Mouse (Mus musculus) midbrain, postnatal 0 days (tissue): ENCODE results near the gene Irak1bp1. TPM values are rescaled to one million over a fixed set of nuclear protein-coding genes. Genes with fewer than 3 reads are reported as not detected.
A peak's percentile ranks its signal among the peaks of the same experiment; 100 is the strongest.

Source experiments
- ATAC-seq: fragments of 200-750 bp; cut with Nextera tagmentation; 2 replicates; pipeline ENCODE4 v1.8.0; 2017; ENCODE audit warnings: moderate number of reproducible peaks, mild to moderate bottlenecking, moderate TSS enrichment, moderate library complexity; ENCODE audit not compliant: low FRiP score
- DNase-seq: peaks from one replicate; pipeline ENCODE4 v3.0.0-alpha.2; 2015; ENCODE audit warnings: low spot score
- H3K27ac ChIP-seq: fragments of 300-500 bp; sonication (generic); 2 replicates; pipeline ENCODE4 v1.5.1; 2014; ENCODE audit warnings: low read depth, mild to moderate bottlenecking, low read length, mixed read lengths
- H3K27me3 ChIP-seq: fragments of 300-500 bp; sonication (generic); 2 replicates; pipeline ENCODE4 v1.6.1; 2014; ENCODE audit warnings: low read length, control low read depth, mixed read lengths; ENCODE audit not compliant: insufficient read depth
- H3K36me3 ChIP-seq: fragments of 300-500 bp; sonication (generic); 2 replicates; pipeline ENCODE4 v1.6.1; 2014; ENCODE audit warnings: low read length, control low read depth, mixed read lengths; ENCODE audit not compliant: insufficient read depth
- H3K4me1 ChIP-seq: fragments of 300-500 bp; sonication (generic); 2 replicates; pipeline ENCODE4 v1.6.1; 2014; ENCODE audit warnings: mild to moderate bottlenecking, control low read depth, antibody characterized with exemption, low read length, mixed read lengths; ENCODE audit not compliant: insufficient read depth
- H3K4me2 ChIP-seq: fragments of 300-500 bp; sonication (generic); 2 replicates; pipeline ENCODE4 v1.6.1; 2014; ENCODE audit warnings: low read depth, mild to moderate bottlenecking, low read length, mixed read lengths; ENCODE audit not compliant: poor library complexity, severe bottlenecking
- H3K4me3 ChIP-seq: fragments of 300-500 bp; sonication (generic); 2 replicates; pipeline ENCODE4 v1.5.1; 2014; ENCODE audit warnings: low read depth, mild to moderate bottlenecking, low read length, moderate library complexity
- H3K9ac ChIP-seq: fragments of 300-500 bp; sonication (generic); replicated peaks from 2 replicates; pipeline ENCODE4 v1.6.1; 2014; ENCODE audit warnings: mild to moderate bottlenecking, low read length, moderate library complexity, mixed read lengths; ENCODE audit not compliant: poor library complexity, severe bottlenecking
- H3K9me3 ChIP-seq: fragments of 300-500 bp; sonication (generic); 2 replicates; pipeline ENCODE4 v1.6.1; 2016; ENCODE audit warnings: low read length, control low read depth
- CTCF ChIP-seq: IDR thresholded peaks from 2 replicates; pipeline ENCODE4 v1.5.1; 2016; ENCODE audit warnings: antibody characterized with exemption, mild to moderate bottlenecking
- WGBS: fragments of 180-500 bp; shearing (Covaris S2); extraction: QIAGEN DNeasy Blood & Tissue Kit; methylation state at CpG from one replicate; pipeline ENCODE4 v1.1.7; 2014; 5-methylcytosine and 5-hydroxymethylcytosine counted together
- polyA plus RNA-seq: library from polyadenylated mRNA; unstranded; fragments of >200 nt; fragmentation: Nextera tagmentation; extraction: Ambion mirVana; gene quantifications from 2 replicates; pipeline ENCODE4 v1.2.1, GENCODE M21; 2015
- total RNA-seq: library from RNA; depleted of rRNA; stranded (reverse); fragments of >200 nt; gene quantifications from 2 replicates; pipeline ENCODE4 v1.2.3, GENCODE M21; 2014; rRNA removed

Gene Irak1bp1
- total and polyA plus RNA-seq, 2 experiments from 2014 or later, result 22.0 to 48.2 TPM

GRCm38 (mm10) chr9:82861775-82862430 lies 32.6 kb downstream of the Irak1bp1 start:
- H3K27ac ChIP-seq, result no peak overlapping the region
- 90% methylated on average over 3 of the region's 3 CpGs for WGBS
- DNase-seq, result no peak

DNA sequence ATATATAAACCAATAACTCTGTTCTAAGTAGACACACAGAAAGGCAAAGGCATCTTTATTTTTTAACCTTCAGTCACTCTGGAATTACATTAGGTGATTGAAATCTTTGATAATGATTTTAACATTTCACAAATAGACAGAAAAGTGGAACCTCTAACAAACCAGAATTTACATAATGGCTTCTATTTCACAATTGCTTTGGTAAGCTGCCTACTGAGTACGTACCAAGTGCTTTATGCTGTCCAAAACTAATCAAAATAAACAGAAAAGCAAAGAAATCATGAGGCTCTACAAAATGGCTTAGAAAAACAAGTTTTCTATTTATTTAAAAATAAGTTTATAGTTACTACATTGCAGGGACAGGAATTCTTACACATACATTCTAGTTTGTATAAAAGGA lies 36.8 kb downstream of the Irak1bp1 start:
- H3K4me2 ChIP-seq, result no peak overlapping the region
- no peak for ATAC-seq
- H3K4me1 ChIP-seq, result no peaks in the 10 kb centered on the region
- no peak overlapping the region for H3K9ac ChIP-seq
- no peak for DNase-seq
- H3K9me3 ChIP-seq, result no peaks in the 10 kb centered on the region
- H3K27ac ChIP-seq, result no peak overlapping the region
- 82% methylated on average over 1 of the region's 1 CpGs for WGBS
- TF ChIP-seq CTCF, result no peak
- no peaks in the 10 kb centered on the region for H3K27me3 ChIP-seq
- H3K36me3 ChIP-seq, result peaks cover 2% of the 10 kb centered on the region; the same call in 1 of the 2 replicates
- H3K4me3 ChIP-seq, result no peak overlapping the region

More at GRCm38 (mm10) chr9:82861775-82862430, 32.6 kb downstream of the Irak1bp1 start:
- no peak for TF ChIP-seq CTCF
- Histone ChIP-seq H3K4me1 (no peaks in the 10 kb centered on the region), H3K4me2 (no peak overlapping the region), H3K9ac (no peak overlapping the region), H3K9me3 (no peaks in the 10 kb centered on the region), H3K27me3 (no peaks in the 10 kb centered on the region), H3K36me3 (no peaks in the 10 kb centered on the region), H3K4me3 (no peak overlapping the region)
- ATAC-seq, result no peak

GRCm38 (mm10) chr9:82867698-82868097 lies 38.4 kb downstream of the Irak1bp1 start:
- Histone ChIP-seq H3K9ac (no peak overlapping the region), H3K27me3 (no peaks in the 10 kb centered on the region), H3K4me2 (no peak overlapping the region), H3K27ac (no peak overlapping the region), H3K4me3 (no peak overlapping the region), H3K9me3 (no peaks in the 10 kb centered on the region), H3K36me3 (peaks cover 8% of the 10 kb centered on the region), H3K4me1 (no peaks in the 10 kb centered on the region)
- no peak for TF ChIP-seq CTCF
- no peak for ATAC-seq
- 88% methylated on average over 3 of the region's 3 CpGs for WGBS
- DNase-seq, result no peak

DNA sequence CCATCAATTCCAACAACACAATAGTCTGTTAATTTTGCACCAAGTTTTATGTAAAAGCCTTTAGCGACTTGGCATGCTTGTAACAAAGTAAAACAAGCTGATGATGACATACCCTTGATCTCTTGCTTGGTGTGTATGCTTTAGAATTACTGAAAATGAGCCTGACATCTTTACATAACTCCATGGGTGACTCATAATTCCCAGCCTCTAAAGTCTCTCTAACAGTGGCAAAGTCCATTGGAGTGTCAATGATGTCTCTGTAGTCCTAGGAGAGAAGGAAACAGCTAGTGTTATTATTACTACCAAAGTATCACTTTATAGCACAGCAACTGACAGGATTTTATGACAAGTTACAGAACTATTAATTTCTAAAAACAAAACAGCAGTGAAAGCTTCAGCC lies 47.7 kb downstream of the Irak1bp1 start:
- H3K27me3 ChIP-seq, result no peaks in the 10 kb centered on the region
- TF ChIP-seq CTCF, result no peak
- DNase-seq (no peak), ATAC-seq (no peak)
- H3K27ac ChIP-seq, result no peak overlapping the region
- whole genome bisulfite sequencing, result 98% methylated on average over 1 of the region's 1 CpGs
- H3K36me3 ChIP-seq, result peaks cover 42% of the 10 kb centered on the region
- no peak overlapping the region for H3K4me2 ChIP-seq
- no peak overlapping the region for H3K4me3 ChIP-seq
- no peaks in the 10 kb centered on the region for H3K9me3 ChIP-seq
- no peaks in the 10 kb centered on the region for H3K4me1 ChIP-seq
- H3K9ac ChIP-seq, result no peak overlapping the region

GRCm38 (mm10) chr9:82884177-82884576 lies 54.8 kb downstream of the Irak1bp1 start:
- H3K27ac ChIP-seq, result no peak overlapping the region
- no peak overlapping the region for H3K4me3 ChIP-seq
- ATAC-seq (no peak), DNase-seq (no peak)
- TF ChIP-seq CTCF, result peak; percentile 40
- no peaks in the 10 kb centered on the region for H3K9me3 ChIP-seq
- no peak overlapping the region for H3K9ac ChIP-seq
- H3K36me3 ChIP-seq, result peaks cover 19% of the 10 kb centered on the region
- no peak overlapping the region for H3K4me2 ChIP-seq
- no peaks in the 10 kb centered on the region for H3K27me3 ChIP-seq
- H3K4me1 ChIP-seq, result no peaks in the 10 kb centered on the region

DNA sequence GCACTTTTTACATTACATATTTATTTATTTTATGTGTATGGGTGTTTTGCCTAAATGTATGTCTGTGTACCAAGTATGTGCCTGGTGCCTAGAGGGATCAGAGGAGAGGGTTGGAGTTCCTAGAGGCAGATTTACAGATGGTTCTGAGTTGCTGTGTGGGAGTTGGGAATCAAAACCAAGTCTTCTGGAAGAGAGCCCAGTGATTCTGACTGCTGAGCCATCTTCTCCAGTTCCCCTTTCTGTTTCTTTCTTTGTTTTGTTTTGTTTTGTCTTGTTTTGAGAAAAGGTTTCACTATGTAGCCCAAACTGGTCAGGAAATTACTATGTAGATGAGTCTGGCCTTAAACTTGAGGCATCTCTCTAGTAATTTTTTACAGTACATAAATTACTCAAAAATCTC lies 59.3 kb downstream of the Irak1bp1 start:
- no peak for DNase-seq
- Histone ChIP-seq H3K4me1 (no peaks in the 10 kb centered on the region), H3K4me2 (no peak overlapping the region), H3K9me3 (no peaks in the 10 kb centered on the region), H3K36me3 (peaks cover 12% of the 10 kb centered on the region), H3K27ac (no peak overlapping the region), H3K4me3 (no peak overlapping the region), H3K9ac (no peak overlapping the region), H3K27me3 (no peaks in the 10 kb centered on the region)
- TF ChIP-seq CTCF, result no peak
- ATAC-seq, result no peak

Other genes starting within 250 kb of the Irak1bp1 start
- gene Phip, start 146.0 kb downstream of the Irak1bp1 start, total RNA-seq, result 50.6 and 80.6 TPM in 2 replicates
- gene Phip, start 146.0 kb downstream of the Irak1bp1 start, polyA plus RNA-seq, result 43.8 and 52.1 TPM in 2 replicates